8 mouse cellular contexts compared by ENCODE assay signal in genomic region chr9:22259184-22260091, GRCm38 (mm10). TPM values are rescaled to one million over a fixed set of nuclear protein-coding genes. Genes with fewer than 3 reads are reported as not detected.
DNase-seq lines count a peak whose midpoint lies in the region; ATAC-seq and TF ChIP-seq lines count a peak whose summit lies in the region.

Gene Zfp599 (minus strand): TSS chr9:22259895.

- peak within 1 kb of the TSS; percentile 70 for H3K9ac ChIP-seq in MEL (ENCODE audit: control insufficient read depth, low read depth, low read length, poor library complexity, severe bottlenecking)
- H3K9ac ChIP-seq in forebrain, embryonic 15.5 days (replicated peaks), result peak within 1 kb of the TSS; percentile 74
- H3K9ac ChIP-seq in neural tube, embryonic 15.5 days (replicated peaks), result peak within 1 kb of the TSS; percentile 72

- no peak for TF ChIP-seq RAD21 in MEL (IDR thresholded peaks at IDR 0.05; ENCODE audit: low read depth, low read length)

- no peaks in the 10 kb centered on the region for H3K9me3 ChIP-seq in MEL (replicated peaks; ENCODE audit: insufficient read depth, low read length)
- peaks cover 6% of the 10 kb centered on the region; the same call in 1 of the 2 replicates for H3K9me3 ChIP-seq in forebrain, embryonic 15.5 days
- H3K9me3 ChIP-seq in neural tube, embryonic 15.5 days (replicated peaks), result peaks cover 8% of the 10 kb centered on the region; the same call in 1 of the 2 replicates

- TF ChIP-seq POLR2A in MEL (IDR thresholded peaks at IDR 0.05; ENCODE audit: control insufficient read depth in 1 of 2, insufficient read depth in 1 of 2, low read depth in 1 of 2, low read length in 2 of 2, poor library complexity in 1 of 2), result peak; percentile 78 to 100; a peak in 3 of 4 replicates

- peak; percentile 100 for DNase-seq in MEL (ENCODE audit: low read depth, low spot score)
- peak; percentile 81 to 84 for DNase-seq in cerebellum, adult 18-20 months
- DNase-seq in heart, postnatal 36 days, result peak; percentile 46 to 49
- DNase-seq in layer of hippocampus, adult 18-20 months (ENCODE audit: low spot score in 2 of 2), result peak; percentile 57 to 78
- DNase-seq in lung, adult 18-20 months, result peak; percentile 71 to 79
- peak; percentile 45 for DNase-seq in testis, postnatal 14 days (ENCODE audit: low spot score)

- peak; percentile 98 for ATAC-seq in forebrain, embryonic 15.5 days (replicated peaks)
- ATAC-seq in neural tube, embryonic 15.5 days (ENCODE audit: low FRiP score), result peak; percentile 95

- TF ChIP-seq CTCF in MEL (IDR thresholded peaks at IDR 0.05 in 2 of 3, conservative IDR thresholded peaks at IDR 0.05 in 1 of 3; ENCODE audit: control insufficient read depth in 1 of 3, insufficient read depth in 1 of 3, low read depth in 2 of 3, low read length in 3 of 3, poor library complexity in 1 of 3, severe bottlenecking in 1 of 3), result no peak

- peak within 1 kb of the TSS; percentile 67 for H3K4me2 ChIP-seq in forebrain, embryonic 15.5 days (replicated peaks)
- H3K4me2 ChIP-seq in neural tube, embryonic 15.5 days, result peak within 1 kb of the TSS; percentile 86

- H3K4me1 ChIP-seq in MEL (ENCODE audit: control insufficient read depth in 1 of 2, insufficient read depth in 2 of 2, low read length in 2 of 2), result peaks cover 29 to 35% of the 10 kb centered on the region in 2 experiments
- 0 out of 2 replicates have a peak, but pooled peaks cover 2% of the 10 kb centered on the region for H3K4me1 ChIP-seq in forebrain, embryonic 15.5 days
- peaks cover 6% of the 10 kb centered on the region; the same call in 1 of the 2 replicates for H3K4me1 ChIP-seq in neural tube, embryonic 15.5 days

- H3K4me3 ChIP-seq in MEL (ENCODE audit: control insufficient read depth in 1 of 2, insufficient read depth in 1 of 2, low read depth in 2 of 2, low read length in 2 of 2), result peak within 1 kb of the TSS; percentile 67 to 89
- peak within 1 kb of the TSS; percentile 60 for H3K4me3 ChIP-seq in forebrain, embryonic 15.5 days
- peak within 1 kb of the TSS; percentile 64 for H3K4me3 ChIP-seq in neural tube, embryonic 15.5 days (replicated peaks)

- intact Hi-C loops in heart, postnatal 36 days (cut with DNase I), result no loop called here

- H3K36me3 ChIP-seq in MEL (ENCODE audit: control insufficient read depth in 1 of 2, insufficient read depth in 2 of 2, low read length in 2 of 2), result peaks cover 26 to 42% of the 10 kb centered on the region in 2 experiments
- peaks cover 18% of the 10 kb centered on the region for H3K36me3 ChIP-seq in forebrain, embryonic 15.5 days
- peaks cover 20% of the 10 kb centered on the region for H3K36me3 ChIP-seq in neural tube, embryonic 15.5 days

- H3K27ac ChIP-seq in MEL (ENCODE audit: control insufficient read depth, low read depth, low read length), result peak within 1 kb of the TSS; percentile 16
- H3K27ac ChIP-seq in forebrain, embryonic 15.5 days (replicated peaks), result peak within 1 kb of the TSS; percentile 54
- no peak within 1 kb of the TSS for H3K27ac ChIP-seq in neural tube, embryonic 15.5 days (replicated peaks)

- WGBS in forebrain, embryonic 15.5 days, result 1% methylated on average over 35 of the region's 35 CpGs
- 1% methylated on average over 34 of the region's 35 CpGs for WGBS in neural tube, embryonic 15.5 days

- H3K79me2 ChIP-seq in MEL (ENCODE audit: control insufficient read depth, insufficient read depth, low read length, poor library complexity), result peaks cover 17% of the 10 kb centered on the region

- TF ChIP-seq EP300 in MEL (IDR thresholded peaks at IDR 0.05; ENCODE audit: low read depth in 1 of 2, low read length in 2 of 2), result no peak

- H3K27me3 ChIP-seq in MEL (ENCODE audit: control insufficient read depth in 1 of 2, insufficient read depth in 2 of 2, low read length in 2 of 2), result no peaks in the 10 kb centered on the region
- no peaks in the 10 kb centered on the region for H3K27me3 ChIP-seq in forebrain, embryonic 15.5 days
- no peaks in the 10 kb centered on the region for H3K27me3 ChIP-seq in neural tube, embryonic 15.5 days (replicated peaks)

TF ChIP-seq in MEL, 35 proteins besides CTCF, POLR2A, EP300 and RAD21:
- TF ChIP-seq JUND (IDR thresholded peaks at IDR 0.05; ENCODE audit: low read depth, low read length) (no peak), E2F4 (IDR thresholded peaks at IDR 0.05; ENCODE audit: borderline replicate concordance, low read depth, low read length) (no peak), MAFK (IDR thresholded peaks at IDR 0.05; ENCODE audit: borderline replicate concordance, low read depth, low read length) (no peak), NRF1 (IDR thresholded peaks at IDR 0.05; ENCODE audit: insufficient read depth, low read depth, low read length, poor library complexity, severe bottlenecking) (no peak; the same call in 1 of the 2 replicates), MXI1 (IDR thresholded peaks at IDR 0.05; ENCODE audit: low read depth, low read length) (peak; percentile 97), TCF12 (IDR thresholded peaks at IDR 0.05; ENCODE audit: low read depth, low read length) (peak; percentile 73), GATA1 (IDR thresholded peaks at IDR 0.05; ENCODE audit: low read depth, low read length) (peak; percentile 22; the same call in 1 of the 2 replicates), HCFC1 (IDR thresholded peaks at IDR 0.05; ENCODE audit: low read depth, low read length) (peak; percentile 81), ZC3H11A (IDR thresholded peaks at IDR 0.05; ENCODE audit: low read depth, low read length) (no peak), ETS1 (IDR thresholded peaks at IDR 0.05; ENCODE audit: low read depth, low read length) (peak; percentile 50; the same call in 1 of the 2 replicates), USF2 (IDR thresholded peaks at IDR 0.05; ENCODE audit: borderline replicate concordance in 1 of 2, insufficient read depth in 1 of 2, low read depth in 1 of 2, low read length in 2 of 2) (0 out of 4 replicates have a peak, but pooled peaks of 1 of the 2 experiments have one; percentile 9), BHLHE40 (IDR thresholded peaks at IDR 0.05; ENCODE audit: borderline replicate concordance, low read depth, low read length) (no peak), TBP (IDR thresholded peaks at IDR 0.05; ENCODE audit: low read depth, low read length) (peak; percentile 94), ZKSCAN1 (IDR thresholded peaks at IDR 0.05; ENCODE audit: low read depth, low read length) (no peak), KAT2A (conservative IDR thresholded peaks at IDR 0.05; ENCODE audit: low read depth, low read length) (no peak), NELFE (IDR thresholded peaks at IDR 0.05; ENCODE audit: low read depth, low read length) (peak; percentile 98), SMC3 (IDR thresholded peaks at IDR 0.05; ENCODE audit: low read depth, low read length) (no peak), ZNF384 (IDR thresholded peaks at IDR 0.05; ENCODE audit: low read depth, low read length) (no peak), CHD1 (IDR thresholded peaks at IDR 0.05; ENCODE audit: low read depth, low read length) (no peak), MEF2A (IDR thresholded peaks at IDR 0.05; ENCODE audit: extremely low read depth, insufficient replicate concordance, low read depth, low read length, poor library complexity, severe bottlenecking) (no peak), USF1 (IDR thresholded peaks at IDR 0.05; ENCODE audit: low read depth, low read length) (peak; percentile 60; the same call in 1 of the 2 replicates), SIN3A (IDR thresholded peaks at IDR 0.05; ENCODE audit: low read length) (peak; percentile 98), ZMIZ1 (IDR thresholded peaks at IDR 0.05; ENCODE audit: low read depth, low read length) (peak; percentile 96), RCOR1 (IDR thresholded peaks at IDR 0.05; ENCODE audit: low read depth, low read length) (no peak), ELF1 (IDR thresholded peaks at IDR 0.05; ENCODE audit: low read depth, low read length) (peak; percentile 86), MYB (IDR thresholded peaks at IDR 0.05; ENCODE audit: low read depth, low read length) (no peak), TAL1 (IDR thresholded peaks at IDR 0.05; ENCODE audit: low read length) (no peak), GABPA (IDR thresholded peaks at IDR 0.05; ENCODE audit: low read depth, low read length) (no peak), MYC (IDR thresholded peaks at IDR 0.05; ENCODE audit: low read depth, low read length) (peak; percentile 94), POLR2AphosphoS2 (IDR thresholded peaks at IDR 0.05; ENCODE audit: low read length) (peak; percentile 98), UBTF (IDR thresholded peaks at IDR 0.05; ENCODE audit: borderline replicate concordance, insufficient read depth, low read depth, low read length) (peak; percentile 74; the same call in 1 of the 2 replicates), MAX (IDR thresholded peaks at IDR 0.05; ENCODE audit: low read length) (peak; percentile 90), POLR2AphosphoS5 (IDR thresholded peaks at IDR 0.05; ENCODE audit: borderline replicate concordance, low read depth, low read length) (no peak), MAZ (IDR thresholded peaks at IDR 0.05; ENCODE audit: low read depth, low read length) (peak; percentile 71; the same call in 1 of the 2 replicates), CHD2 (IDR thresholded peaks at IDR 0.05; ENCODE audit: low read length) (no peak; the same call in 1 of the 2 replicates)

RNA-seq across cellular contexts. Expression of gene Zfp599, which starts in this region (rescaled TPM):
- total RNA-seq in MEL (2012; rRNA removed), result 10.5 and 12.1 TPM in 2 replicates
- polyA plus RNA-seq in MEL (2012; ENCODE audit: insufficient read depth in 1 of 2, insufficient read length in 2 of 2, low read depth in 1 of 2, low replicate concordance in 2 of 2, missing spikeins in 1 of 2), result 1 to 10 TPM in 1 of 2 experiments, not detected in 1; 7.6 TPM
- 11.3 and 12.4 TPM in 2 replicates for polyA plus RNA-seq in forebrain, embryonic 15.5 days (2015; fragmentation: Nextera tagmentation; extraction: Ambion mirVana)
- total RNA-seq in heart, postnatal 36 days (2021), result under 1 TPM; 0.25 to 0.35 TPM
- 1 to 10 TPM; 5.1 to 5.5 TPM for total RNA-seq in layer of hippocampus, adult 18-20 months (2021)
- 6.8 and 7.6 TPM in 2 replicates for polyA plus RNA-seq in neural tube, embryonic 15.5 days (2015; fragmentation: Nextera tagmentation; extraction: Ambion mirVana)

Comparison
In these comparisons a context has a peak if more than half of its experiments do, and no peak if none do; other contexts are left out.
1. Peak in DNase-seq in heart, postnatal 36 days; RNA of the gene not detected or under 1 TPM.
2. DNase-seq: peak in every context shown above with its lines; median percentile 100 in MEL; 82 in cerebellum, adult 18-20 months; 75 in lung, adult 18-20 months; 68 in layer of hippocampus, adult 18-20 months; 48 in heart, postnatal 36 days; 45 in testis, postnatal 14 days.